Mouse (Mus musculus): ENCODE data around the gene Spsb1. TPM values are rescaled to one million over a fixed set of nuclear protein-coding genes. Genes with fewer than 3 reads are reported as not detected.

Gene Spsb1
- polyA plus RNA-seq, 1 experiment = 28.5 TPM

DNA sequence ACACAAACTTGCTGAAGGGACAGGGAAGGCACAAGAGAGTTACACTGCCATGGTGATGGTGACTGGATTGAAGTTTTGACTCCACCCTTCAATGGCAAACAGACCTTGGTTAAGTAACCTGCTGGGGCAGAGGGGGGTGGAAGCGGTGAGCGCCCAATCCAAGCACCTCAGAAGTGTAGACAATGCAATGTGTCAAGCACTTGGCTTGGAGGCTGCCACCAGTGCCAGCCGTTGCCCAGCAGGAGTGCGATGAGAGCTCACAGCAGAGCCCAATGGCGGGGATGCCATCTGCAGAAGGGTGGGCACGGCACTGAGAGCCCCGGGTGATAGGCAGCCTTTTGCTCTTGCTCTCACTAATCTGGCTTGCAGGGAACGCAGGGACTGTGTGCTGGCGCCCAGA is 2.6 kb downstream of the Spsb1 start:
- no peak for DNase-seq (ENCODE audit: low read depth)

DNA sequence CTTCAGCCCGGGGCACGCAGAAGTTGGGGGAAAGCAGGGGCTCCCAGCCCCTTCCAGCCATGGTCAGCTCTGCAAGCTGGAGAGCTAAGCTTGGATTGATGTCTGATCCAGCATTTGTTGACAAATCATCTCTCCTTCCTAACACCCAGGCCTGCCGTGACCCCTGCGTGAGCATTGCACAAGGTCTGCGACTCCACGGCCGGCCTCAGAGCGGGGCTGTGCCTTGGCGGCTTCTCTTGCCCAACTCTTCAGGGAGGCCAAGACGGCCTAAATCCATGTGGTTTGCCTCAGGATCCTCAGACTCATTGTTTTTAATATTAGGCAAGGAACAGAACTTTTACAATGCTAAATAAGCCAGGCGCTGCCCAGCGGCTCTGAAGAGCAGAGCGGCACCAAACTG is 3.6 kb downstream of the Spsb1 start:
- no peak for DNase-seq (ENCODE audit: low read depth)

DNA sequence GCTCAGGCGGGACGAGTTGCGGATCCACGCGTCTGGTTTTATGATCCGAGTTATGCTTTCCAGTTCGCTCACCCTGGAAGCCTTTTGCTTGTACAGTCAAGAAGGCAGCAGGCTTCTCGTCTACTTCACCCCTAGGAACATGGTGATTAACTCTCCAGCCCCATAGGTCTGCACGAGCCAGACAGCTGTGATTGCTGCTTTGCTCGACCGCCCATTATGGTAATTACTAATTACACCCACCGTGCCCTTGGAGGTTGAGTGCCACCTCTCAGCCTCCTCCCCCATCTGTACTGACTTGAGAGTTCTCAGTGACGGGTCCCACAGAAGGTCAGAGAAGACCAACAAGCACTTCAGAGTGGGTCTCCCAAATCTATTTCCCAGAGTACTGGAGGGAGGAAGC is 5.2 kb downstream of the Spsb1 start:
- DNase-seq (ENCODE audit: low read depth) = no peak

DNA sequence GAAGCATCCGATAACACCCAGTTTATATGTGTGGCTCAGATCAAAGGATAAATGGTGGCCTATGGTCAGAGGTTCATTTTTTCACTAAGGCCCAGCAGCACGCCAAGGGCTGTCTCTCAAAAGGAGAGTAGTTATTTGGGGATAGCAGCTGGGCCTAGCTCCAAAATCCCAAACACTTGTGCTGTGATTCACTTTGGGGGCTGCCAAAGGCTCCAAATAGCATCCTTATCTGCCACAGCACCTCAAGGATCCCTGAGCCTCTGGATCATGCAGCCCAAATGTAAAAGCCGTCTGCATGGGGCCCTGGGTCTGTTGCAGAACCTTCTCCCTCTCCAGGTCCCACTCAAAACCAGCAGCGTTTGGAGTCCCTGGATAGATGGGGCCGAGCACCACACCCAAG is 6.7 kb downstream of the Spsb1 start:
- no peak for DNase-seq (ENCODE audit: low read depth)

DNA sequence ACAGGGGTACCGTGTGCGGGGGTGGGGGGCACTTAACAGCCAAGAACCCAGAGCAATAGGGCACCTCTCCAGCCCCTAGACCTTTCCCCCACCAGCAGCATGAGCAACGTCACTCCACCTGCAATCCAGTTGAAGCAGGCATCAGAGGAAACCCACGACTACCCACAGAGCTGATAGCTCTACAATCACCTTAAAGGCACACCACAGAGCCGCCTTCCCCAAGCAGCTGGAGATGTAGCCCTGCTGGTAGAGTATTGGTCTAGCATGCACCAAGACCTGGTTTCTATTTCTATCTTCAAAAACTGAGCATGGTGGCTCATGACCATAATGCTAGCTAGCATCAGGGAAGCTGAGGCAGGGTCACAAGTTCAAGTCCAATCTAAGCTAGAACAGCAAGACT is 7.4 kb downstream of the Spsb1 start:
- no peak for DNase-seq (ENCODE audit: low read depth)

DNA sequence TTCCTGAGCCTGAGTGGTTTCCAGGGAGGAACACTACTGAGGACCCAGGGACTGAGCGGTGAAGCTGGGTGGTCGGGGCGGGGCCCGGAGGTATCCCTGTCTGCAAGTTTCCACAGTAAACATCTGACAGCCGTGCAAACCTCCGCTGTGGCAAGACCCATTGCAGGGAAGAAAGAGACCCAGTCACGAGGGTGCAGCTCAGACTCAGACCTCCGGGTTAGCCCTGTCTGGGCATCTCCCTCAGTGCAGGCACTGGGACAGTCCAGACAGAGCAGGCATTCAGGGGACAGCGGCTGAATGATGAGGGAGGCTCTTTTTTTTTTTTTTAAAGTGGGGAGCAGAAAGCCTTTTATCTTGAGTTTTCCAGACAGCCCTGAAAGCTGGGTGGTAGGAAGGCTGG is 9.6 kb downstream of the Spsb1 start:
- no peak for DNase-seq (ENCODE audit: low read depth)

DNA sequence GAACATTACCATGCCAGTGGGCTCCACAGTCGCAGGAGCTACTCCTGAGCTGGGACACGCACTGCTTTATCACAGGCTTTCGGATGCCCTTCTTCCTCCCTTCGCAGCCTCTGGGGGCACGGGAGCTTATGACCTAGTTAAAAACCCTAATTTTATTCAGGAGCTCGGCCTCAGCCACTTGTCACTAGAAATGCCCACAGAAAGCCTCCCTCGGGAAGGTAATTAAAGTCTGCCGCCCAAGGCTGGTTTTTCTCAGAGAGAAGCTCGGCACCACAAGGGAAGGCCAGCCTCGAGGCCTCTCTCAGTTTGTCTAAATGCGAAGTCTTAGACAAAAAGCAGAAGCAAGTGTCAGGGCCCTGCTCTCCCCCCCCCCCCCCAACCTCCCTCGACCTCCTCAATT is 10.6 kb downstream of the Spsb1 start:
- DNase-seq (ENCODE audit: low read depth) = no peak

DNA sequence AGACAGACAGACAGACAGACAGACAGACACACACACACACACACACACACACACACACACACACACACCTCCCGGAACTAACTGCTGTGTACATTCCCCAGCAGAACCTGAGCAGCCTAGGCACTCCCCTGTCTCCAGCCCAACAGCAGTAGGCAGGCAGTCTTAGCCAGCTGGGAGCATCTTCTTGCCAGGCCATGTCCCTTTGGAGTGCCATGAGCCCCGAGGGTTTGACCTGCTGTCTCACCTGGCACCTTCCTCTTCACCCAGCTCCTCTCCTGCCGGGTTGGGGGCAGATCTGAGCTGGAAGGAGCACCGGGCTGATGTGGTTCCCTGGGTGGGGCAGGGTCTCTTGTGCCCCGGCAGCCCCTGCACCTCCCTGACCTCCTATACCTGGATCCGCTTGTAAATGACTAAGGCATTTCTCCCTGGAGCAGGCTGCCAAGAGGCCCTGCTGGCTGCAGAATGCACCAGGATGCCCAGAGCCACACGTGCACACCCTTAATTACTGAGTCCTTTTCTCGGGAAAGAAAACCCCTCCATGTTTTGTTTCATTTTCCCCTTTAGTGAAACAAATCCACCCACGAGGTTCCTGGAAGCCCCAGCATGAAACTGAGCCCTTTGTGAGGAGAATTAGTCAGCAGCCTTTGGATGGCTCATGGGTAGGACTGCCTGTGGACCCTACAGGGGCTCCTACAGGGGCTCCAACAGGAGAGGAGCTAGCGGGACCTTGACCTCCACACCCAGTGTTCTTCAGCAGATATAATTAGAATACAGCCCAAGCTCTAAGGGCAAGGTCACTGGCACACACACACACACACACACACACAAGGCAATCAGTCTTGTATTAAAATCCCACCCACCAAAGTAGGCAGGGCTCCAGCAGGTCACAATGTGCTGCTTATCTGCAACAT is 11.8 kb downstream of the Spsb1 start:
- DNase-seq (ENCODE audit: low read depth) = no peak

DNA sequence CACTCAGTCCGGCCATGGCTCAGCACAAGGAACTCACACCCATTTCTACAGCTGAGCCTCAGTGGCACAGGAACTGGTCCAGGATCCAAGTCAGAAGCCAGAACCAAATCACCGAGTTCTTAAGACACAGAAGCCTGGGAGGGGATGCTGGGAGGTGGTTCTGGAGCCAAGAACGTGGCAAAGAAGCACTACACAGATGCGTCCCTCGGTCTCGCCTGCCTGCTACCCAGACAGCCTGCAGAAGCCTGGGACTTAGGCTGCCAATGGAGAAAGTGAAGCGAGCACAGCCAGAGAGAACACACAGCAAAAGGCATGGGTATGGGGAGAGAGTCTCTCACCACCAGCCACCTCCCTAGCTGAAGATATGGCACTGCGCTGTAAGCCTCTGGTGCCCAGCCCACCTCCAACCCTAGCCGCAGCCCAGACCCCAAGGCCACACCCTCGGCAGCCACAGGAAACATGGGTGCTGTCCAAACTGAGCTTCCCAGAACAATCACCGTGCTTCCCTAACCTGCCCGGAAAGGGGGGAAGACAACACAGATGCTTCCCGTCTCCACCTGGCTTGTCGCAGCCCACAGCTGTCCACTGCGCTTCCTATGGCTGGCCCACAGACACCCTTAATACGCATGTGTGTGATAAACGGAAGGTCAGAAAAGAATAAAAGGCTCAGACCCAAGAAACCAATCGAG is 13.6 kb downstream of the Spsb1 start:
- no peak for DNase-seq (ENCODE audit: low read depth)

DNA sequence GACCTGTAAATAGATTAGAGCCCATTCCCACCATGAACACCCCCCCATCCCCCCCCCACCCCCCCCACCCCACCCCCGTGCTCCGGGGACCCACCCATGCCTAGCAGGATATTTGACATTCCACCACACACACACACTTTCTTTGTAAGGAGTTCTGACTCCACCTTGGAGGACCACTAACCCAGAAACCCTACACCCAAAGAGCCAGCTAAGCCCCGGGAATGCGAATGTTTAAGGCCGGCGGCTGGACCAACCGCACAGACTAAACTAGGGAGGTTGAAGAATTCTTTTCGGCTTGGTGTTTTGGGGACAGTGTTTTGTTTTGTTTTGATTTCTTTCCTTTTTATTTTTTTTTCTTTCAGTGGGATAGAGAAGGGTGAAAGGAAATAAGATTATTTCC is 16.1 kb downstream of the Spsb1 start:
- DNase-seq (ENCODE audit: low read depth) = no peak

DNA sequence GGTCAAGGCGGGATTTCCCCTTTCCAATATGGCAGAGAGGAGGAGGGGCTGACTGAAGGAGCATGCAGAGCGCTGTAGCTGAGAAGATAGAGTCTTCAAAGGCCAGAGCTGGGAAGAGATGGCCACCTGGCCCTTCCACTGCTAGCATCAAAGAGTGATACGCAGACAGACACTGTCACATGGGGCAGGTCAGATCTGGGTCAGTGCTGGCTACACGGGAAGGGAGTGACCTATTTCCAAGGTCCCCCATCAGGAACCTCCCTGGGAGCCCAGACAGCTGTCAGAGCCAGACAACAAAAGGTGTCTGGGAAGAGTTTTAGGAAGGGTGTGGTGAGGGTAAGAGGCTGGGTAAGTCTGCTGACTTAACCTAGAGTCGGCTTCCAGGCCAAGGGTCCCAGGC is 17.9 kb downstream of the Spsb1 start:
- DNase-seq (ENCODE audit: low read depth) = no peak

DNA sequence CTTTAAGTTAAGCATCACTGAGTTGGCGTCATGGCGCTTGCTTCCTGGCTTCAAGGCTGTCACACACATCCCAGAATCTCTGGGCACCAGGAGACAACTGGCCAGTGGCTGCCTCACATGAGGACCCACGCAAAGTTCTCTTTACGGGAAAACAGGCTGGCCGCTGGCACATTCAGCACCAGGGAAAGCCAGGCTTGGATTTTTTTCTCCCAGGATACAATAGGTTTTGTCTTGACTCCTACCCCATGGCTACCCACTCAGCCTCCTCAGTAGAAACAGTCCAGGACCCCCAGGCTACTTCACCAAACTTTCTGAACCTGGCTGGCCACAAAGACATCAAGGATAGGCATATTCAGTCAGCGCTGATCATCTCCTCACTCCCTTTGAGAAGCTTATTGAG is 19.4 kb downstream of the Spsb1 start:
- DNase-seq (ENCODE audit: low read depth) = no peak

DNA sequence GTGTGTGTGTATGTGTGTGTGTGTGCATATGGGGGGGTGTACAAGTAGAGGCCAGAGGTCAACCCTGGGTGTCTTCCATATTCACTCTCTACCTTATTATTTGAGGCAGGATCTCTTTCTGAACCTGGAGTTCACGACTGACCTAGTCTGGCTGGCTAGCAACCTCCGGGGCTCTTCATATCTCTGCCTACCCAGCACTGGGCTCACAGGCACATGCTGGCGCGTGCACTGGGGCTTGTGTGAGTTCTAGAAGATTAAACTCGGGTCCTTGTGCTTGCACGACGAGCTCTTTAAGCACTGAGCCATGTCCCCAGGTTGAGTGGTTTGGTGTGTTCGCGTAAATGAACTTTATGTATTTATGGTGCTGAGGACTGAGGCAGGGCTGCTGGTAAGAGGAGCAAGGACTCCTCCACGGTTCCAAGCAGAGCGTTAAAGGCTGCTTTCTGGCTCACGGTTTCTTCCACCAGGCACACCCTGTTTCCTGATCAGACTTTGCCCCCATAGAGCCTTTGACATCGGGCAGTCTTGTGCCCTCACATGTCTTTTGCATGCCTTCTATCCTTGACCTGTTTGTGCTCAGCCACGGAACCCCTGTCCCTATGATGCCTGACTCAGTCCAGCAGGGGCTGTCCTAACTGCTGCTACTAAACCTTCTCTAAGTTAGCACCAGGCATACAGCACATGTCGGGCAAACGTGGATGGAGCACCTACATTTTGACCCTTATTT is 21.2 kb downstream of the Spsb1 start:
- DNase-seq (ENCODE audit: low read depth) = no peak

DNA sequence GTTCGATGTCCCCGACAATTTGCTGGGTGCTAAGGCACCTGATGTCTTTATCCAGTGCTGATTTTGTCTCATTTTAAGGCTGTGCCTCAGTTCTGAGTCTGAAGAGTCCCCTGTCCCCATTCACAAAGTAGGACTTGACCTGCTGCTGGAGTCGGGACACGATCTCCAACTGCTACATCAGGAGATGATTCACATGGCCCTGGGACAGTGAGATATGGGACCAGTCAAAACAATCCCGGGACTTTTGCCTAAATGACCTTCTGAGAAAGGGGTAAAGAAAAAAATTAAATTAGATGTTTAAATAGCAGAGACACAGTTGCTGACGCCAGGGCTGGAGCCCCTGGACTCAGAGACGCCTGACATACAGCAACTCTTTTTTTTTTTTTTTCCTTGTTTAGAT is 21.8 kb downstream of the Spsb1 start:
- DNase-seq (ENCODE audit: low read depth) = no peak

DNA sequence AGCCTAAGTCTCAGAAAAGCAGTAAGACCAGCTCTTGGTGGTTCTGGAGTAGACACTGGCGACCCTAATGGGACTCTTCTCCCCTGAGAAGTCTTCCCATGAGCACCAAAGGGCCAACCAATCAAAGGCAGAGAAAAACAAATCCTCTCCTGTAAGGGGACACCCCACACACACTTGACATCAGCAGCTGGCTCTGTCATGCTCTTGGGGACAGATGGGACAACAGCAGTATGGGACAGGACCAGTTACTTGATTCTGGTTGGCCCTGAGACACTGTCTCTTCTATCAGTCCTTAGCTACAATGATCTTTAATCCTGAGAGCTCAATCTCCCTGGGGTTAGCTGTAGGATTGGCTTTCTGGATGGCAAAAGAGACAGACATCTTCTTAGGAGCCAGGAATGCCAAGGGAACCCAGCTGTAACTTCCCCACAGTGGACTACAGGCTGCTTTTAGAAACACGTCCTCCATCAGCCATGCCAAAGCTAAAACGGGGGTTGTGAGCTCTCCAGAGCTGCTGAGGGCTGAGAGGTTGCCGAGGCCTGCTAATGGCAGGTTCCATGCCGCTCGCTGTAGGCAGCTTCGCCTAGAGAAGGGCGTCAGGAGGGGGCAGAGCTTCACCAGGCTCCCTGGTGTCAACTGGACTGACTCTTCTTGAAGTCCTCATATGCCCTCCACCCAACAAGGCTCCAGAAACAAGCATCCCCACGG is 22.6 kb downstream of the Spsb1 start:
- no peak for DNase-seq (ENCODE audit: low read depth)

DNA sequence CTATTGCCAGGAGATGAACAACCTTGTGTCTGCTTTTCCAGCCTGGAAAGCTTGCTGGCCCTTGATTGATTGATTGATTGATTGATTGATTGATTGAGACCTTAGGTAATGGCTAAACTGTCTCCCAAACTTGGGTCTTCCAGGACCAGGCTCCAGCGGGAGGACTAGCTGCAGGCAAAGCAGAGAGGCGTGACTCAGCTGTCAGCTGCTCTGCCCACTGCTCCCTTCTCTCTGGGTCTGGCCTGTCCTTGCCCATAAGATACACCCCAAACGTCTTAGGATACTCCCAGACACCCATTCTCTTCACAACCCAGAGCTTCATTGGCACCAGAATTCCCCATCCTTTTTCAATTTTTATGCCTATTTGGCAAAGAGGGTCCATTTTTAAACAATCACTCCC is 24.1 kb downstream of the Spsb1 start:
- DNase-seq (ENCODE audit: low read depth) = no peak

DNA sequence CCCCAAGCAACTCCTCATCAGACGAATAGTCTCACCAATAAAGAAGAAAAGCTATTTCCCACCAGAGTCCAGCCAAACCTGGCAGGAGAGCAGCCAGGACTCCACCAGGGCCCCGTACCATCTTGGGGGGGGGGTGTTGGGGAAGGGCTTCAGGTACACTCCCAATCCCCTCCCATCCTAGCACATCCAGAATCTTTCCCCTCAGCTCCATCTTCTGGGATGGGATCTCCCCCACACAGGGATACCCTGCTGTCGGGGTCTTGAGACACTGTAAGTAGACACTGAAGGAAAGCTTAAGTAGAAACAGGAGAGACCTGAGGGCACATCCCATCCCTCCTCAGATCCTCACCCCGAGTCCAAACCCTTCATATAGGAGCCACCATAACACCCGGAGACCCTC is 31.8 kb downstream of the Spsb1 start:
- DNase-seq (ENCODE audit: low read depth) = no peak

DNA sequence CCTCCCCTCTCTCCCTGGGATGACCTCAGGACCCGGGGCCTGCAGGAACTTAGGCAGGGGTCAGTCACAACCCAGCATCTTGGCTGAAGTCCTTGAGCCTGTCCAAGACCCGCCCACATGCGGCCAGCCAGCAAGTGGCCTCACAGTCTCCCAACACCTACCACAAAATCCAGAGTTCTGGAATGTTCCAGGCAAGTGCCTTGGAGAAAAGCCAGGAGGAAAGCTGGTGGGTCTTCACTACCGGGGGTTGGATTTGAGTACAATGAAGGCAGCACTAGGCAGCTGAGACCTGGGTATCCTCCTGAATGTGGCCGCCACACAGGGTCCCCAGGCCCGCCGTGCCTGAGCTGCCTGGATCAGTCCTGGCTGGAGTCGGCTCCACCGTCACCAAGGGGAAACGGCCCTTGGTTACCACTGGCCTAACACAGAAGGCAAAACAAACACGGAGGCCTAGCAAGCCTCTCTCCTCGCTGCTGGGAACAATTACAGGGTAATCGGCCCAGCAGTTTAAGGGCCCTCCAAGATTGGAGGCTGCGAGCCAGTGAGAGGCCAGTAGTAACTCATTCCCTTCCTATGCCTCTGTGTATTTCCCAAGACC is 32.6 kb downstream of the Spsb1 start:
- no peak for DNase-seq (ENCODE audit: low read depth)

DNA sequence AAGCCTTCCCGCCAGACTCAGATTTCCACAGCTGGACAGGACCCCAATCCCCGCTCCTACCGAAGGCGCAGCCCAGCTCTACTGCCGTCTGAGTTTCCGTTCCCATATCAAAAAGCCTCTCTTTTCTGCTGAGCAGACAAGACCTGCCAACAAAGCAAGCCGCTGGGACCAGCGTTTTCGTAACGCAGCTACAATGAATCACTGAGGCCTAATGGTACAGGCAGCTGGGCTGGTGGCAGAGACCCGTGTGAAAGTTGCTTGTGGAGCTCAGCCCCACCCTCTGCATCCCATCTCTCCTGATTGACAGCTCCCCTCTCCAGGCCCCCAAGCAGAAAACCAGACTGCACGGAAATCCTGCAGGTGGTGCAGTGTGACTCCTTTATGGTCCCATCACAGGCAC is 34.0 kb downstream of the Spsb1 start:
- no peak for DNase-seq (ENCODE audit: low read depth)

DNA sequence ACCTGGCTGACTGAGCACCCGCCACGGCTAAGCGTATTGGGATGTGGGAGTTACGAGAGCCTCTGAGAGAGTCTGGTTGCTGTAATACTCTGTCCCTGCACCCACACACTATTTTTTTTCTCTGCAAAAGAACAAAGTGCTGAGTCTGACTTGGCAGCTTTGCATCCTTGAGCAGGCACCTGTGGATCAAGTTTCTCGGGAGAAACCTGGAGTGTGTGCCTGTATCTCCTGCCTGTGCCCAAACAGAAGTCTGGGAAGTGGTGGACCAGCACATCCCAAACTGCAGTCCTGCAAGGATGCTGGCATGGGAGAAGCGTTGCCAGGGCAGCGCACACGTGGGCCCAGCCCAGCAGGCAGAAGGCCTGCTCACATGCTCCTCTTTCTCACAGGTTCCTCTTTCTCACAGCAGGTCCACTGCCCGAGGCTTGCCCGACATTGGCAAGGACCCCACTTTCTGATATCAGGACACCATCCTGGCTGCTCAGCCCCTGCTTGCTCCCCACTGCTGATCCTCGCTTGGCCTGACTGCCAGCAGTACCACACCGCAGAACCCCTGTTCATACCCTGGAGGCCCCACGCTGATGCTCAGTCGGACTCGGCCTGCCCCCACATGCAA is 36.3 kb downstream of the Spsb1 start:
- DNase-seq (ENCODE audit: low read depth) = no peak

DNA sequence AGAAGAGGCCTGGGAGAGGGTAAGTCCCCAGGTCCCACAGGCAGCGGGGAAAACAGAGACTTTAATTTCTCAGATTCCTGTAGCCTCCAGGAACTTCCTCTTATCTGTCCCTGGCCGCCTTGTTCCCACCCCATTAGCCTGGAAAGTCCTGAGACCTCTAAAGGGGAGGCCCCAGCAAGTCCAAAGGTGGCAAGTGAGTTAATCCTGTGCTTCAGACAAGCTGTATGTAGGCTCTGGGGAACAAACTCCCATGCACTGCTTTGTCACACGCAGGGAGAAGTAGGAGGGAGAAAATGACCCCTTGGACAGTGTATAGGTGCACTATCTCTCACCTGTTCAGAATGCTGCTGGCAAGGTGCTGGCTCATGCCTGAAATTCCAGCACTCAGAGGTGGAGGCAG is 38.0 kb downstream of the Spsb1 start:
- no peak for DNase-seq (ENCODE audit: low read depth)

Data from gonadal fat pad, adult 2 months (tissue).